Mouse (Mus musculus) neural tube, embryonic 15.5 days (tissue): ENCODE results near the gene Hba-x. TPM values are rescaled to one million over a fixed set of nuclear protein-coding genes. Genes with fewer than 3 reads are reported as not detected.

ENCODE experiments used
- ATAC-seq: fragments of 200-750 bp; cut with Nextera tagmentation; 2 replicates; pipeline ENCODE4 v1.8.0; 2017; ENCODE audit warnings: mild to moderate bottlenecking, moderate TSS enrichment, moderate library complexity; ENCODE audit not compliant: low FRiP score
- H3K27ac ChIP-seq: fragments of 300-500 bp; sonication (generic); replicated peaks from 2 replicates; pipeline ENCODE4 v1.5.1; 2015; ENCODE audit warnings: mild to moderate bottlenecking, inconsistent platforms
- H3K27me3 ChIP-seq: fragments of 300-500 bp; sonication (generic); replicated peaks from 2 replicates; pipeline ENCODE4 v1.6.1; 2015; ENCODE audit warnings: inconsistent platforms
- H3K36me3 ChIP-seq: fragments of 300-500 bp; sonication (generic); 2 replicates; pipeline ENCODE4 v1.6.1; 2015; ENCODE audit warnings: inconsistent platforms
- H3K4me1 ChIP-seq: fragments of 300-500 bp; sonication (generic); 2 replicates; pipeline ENCODE4 v1.6.1; 2015; ENCODE audit warnings: inconsistent platforms
- H3K4me2 ChIP-seq: fragments of 300-500 bp; sonication (generic); 2 replicates; pipeline ENCODE4 v1.6.1; 2015; ENCODE audit warnings: inconsistent platforms, mild to moderate bottlenecking, moderate library complexity
- H3K4me3 ChIP-seq: fragments of 300-500 bp; sonication (generic); replicated peaks from 2 replicates; pipeline ENCODE4 v1.5.1; 2015; ENCODE audit warnings: mild to moderate bottlenecking, inconsistent platforms
- H3K9ac ChIP-seq: fragments of 300-500 bp; sonication (generic); replicated peaks from 2 replicates; pipeline ENCODE4 v1.6.1; 2015; ENCODE audit warnings: mild to moderate bottlenecking, inconsistent platforms
- H3K9me3 ChIP-seq: fragments of 300-500 bp; sonication (generic); replicated peaks from 2 replicates; pipeline ENCODE4 v1.6.1; 2016; ENCODE audit warnings: inconsistent platforms
- WGBS: fragments of 180-500 bp; shearing (Covaris S2); methylation state at CpG from one replicate; pipeline ENCODE4 v1.1.7; 2015; ENCODE audit warnings: mixed read lengths; 5-methylcytosine and 5-hydroxymethylcytosine counted together
- polyA plus RNA-seq: library from polyadenylated mRNA; unstranded; fragments of >200 nt; fragmentation: Nextera tagmentation; extraction: Ambion mirVana; gene quantifications from 2 replicates; pipeline ENCODE4 v1.2.1, GENCODE M21; 2015

The Hba-x gene
- polyA plus RNA-seq, 1 experiment from 2014 or later: 50.2 TPM

- no peak overlapping the region for H3K4me2 ChIP-seq
- 89% methylated on average over 1 of the region's 1 CpGs for WGBS
- no peaks in the 10 kb centered on the region for H3K36me3 ChIP-seq
- H3K9me3 ChIP-seq: no peaks in the 10 kb centered on the region
- no peak overlapping the region for H3K9ac ChIP-seq
- peaks cover 9% of the 10 kb centered on the region; the same call in 1 of the 2 replicates for H3K27me3 ChIP-seq
- no peak overlapping the region for H3K27ac ChIP-seq
- no peak overlapping the region for H3K4me3 ChIP-seq
- H3K4me1 ChIP-seq: peaks cover 8% of the 10 kb centered on the region; the same call in 1 of the 2 replicates
- ATAC-seq: no peak
Observed at GRCm38 (mm10) chr11:32303455-32303854, 27.3 kb downstream of the Hba-x start.

DNA sequence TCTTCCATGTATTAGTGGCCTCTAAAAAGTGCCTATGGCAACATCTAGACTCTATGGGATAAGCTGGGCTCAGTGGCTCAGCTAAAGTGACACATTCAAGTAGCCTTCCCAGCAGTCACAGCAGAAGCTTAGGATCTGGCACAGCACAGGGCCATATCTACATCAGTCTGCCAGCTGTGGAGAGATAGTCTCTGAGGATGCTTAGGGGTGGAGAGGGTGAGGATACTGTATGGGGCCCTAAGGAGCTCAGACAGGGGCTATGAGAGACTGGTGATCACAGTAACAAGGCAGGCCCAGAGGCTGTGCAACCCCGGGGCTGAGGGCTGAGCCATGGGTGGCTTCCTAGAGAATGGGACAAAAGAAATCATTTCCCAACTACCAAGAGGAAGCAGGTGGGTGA, 30.8 kb downstream of the Hba-x start:
- no peaks in the 10 kb centered on the region for H3K36me3 ChIP-seq
- WGBS: 65% methylated on average over 1 of the region's 1 CpGs
- H3K9ac ChIP-seq: no peak overlapping the region
- no peaks in the 10 kb centered on the region for H3K9me3 ChIP-seq
- H3K4me1 ChIP-seq: peaks cover 8% of the 10 kb centered on the region; the same call in 1 of the 2 replicates
- H3K27ac ChIP-seq: no peak overlapping the region
- no peaks in the 10 kb centered on the region for H3K27me3 ChIP-seq
- H3K4me3 ChIP-seq: no peak overlapping the region
- no peak overlapping the region for H3K4me2 ChIP-seq
- ATAC-seq: no peak

- no peak overlapping the region for H3K4me2 ChIP-seq
- no peak overlapping the region for H3K27ac ChIP-seq
- H3K9ac ChIP-seq: no peak overlapping the region
- H3K9me3 ChIP-seq: no peaks in the 10 kb centered on the region
- H3K4me3 ChIP-seq: no peak overlapping the region
- H3K36me3 ChIP-seq: no peaks in the 10 kb centered on the region
- no peaks in the 10 kb centered on the region for H3K4me1 ChIP-seq
- WGBS: 41% methylated on average over 4 of the region's 4 CpGs
- H3K27me3 ChIP-seq: no peaks in the 10 kb centered on the region
- ATAC-seq: no peak
Observed at GRCm38 (mm10) chr11:32309446-32309845, 33.2 kb downstream of the Hba-x start.

- WGBS: 86% methylated on average over 3 of the region's 3 CpGs
- no peak overlapping the region for H3K4me3 ChIP-seq
- no peaks in the 10 kb centered on the region for H3K4me1 ChIP-seq
- H3K36me3 ChIP-seq: no peaks in the 10 kb centered on the region
- H3K4me2 ChIP-seq: no peak overlapping the region
- no peaks in the 10 kb centered on the region for H3K27me3 ChIP-seq
- H3K27ac ChIP-seq: no peak overlapping the region
- H3K9ac ChIP-seq: no peak overlapping the region
- ATAC-seq: no peak
- H3K9me3 ChIP-seq: no peaks in the 10 kb centered on the region
Observed at GRCm38 (mm10) chr11:32309928-32310327, 33.7 kb downstream of the Hba-x start.

DNA sequence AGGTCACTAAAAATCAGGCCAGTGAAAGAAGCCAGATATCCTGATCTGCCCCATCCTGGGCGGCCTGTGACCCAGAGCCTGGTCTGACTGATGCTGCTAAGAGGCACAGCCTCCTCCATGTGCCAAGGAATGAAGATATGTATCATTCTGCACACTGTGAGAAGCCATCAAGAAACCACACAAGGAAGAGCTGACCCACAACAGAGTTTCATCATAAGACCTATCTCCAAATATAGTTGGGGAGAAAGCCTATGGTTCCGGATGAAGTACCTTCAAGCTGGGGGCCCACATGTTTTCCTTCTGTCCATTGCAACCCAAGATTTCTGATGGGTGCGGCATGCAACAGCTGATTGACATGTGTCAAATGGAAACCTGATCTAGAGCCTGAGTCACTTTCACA, 39.8 kb downstream of the Hba-x start:
- H3K27ac ChIP-seq: no peak overlapping the region

GRCm38 (mm10) chr11:32320507-32321195, 44.5 kb downstream of the Hba-x start:
- 0 out of 2 replicates have a peak, but pooled peaks cover 3% of the 10 kb centered on the region for H3K4me1 ChIP-seq
- ATAC-seq: no peak
- H3K27ac ChIP-seq: no peak overlapping the region
- no peaks in the 10 kb centered on the region for H3K36me3 ChIP-seq
- no peak overlapping the region for H3K9ac ChIP-seq
- H3K27me3 ChIP-seq: no peaks in the 10 kb centered on the region
- no peak overlapping the region for H3K4me3 ChIP-seq
- WGBS: 70% methylated on average over 11 of the region's 11 CpGs
- no peaks in the 10 kb centered on the region for H3K9me3 ChIP-seq
- no peak overlapping the region for H3K4me2 ChIP-seq

More for the DNA sequence above, 39.8 kb downstream of the Hba-x start:
- no peak overlapping the region for H3K4me3 ChIP-seq
- ATAC-seq: no peak
- H3K9ac ChIP-seq: no peak overlapping the region
- 93% methylated on average over 3 of the region's 3 CpGs for WGBS
- H3K27me3 ChIP-seq: no peaks in the 10 kb centered on the region
- H3K36me3 ChIP-seq: no peaks in the 10 kb centered on the region
- no peak overlapping the region for H3K4me2 ChIP-seq
- H3K9me3 ChIP-seq: no peaks in the 10 kb centered on the region
- no peaks in the 10 kb centered on the region for H3K4me1 ChIP-seq

- 0 out of 2 replicates have a peak, but pooled peaks cover 3% of the 10 kb centered on the region for H3K4me1 ChIP-seq
- H3K4me3 ChIP-seq: no peak overlapping the region
- no peaks in the 10 kb centered on the region for H3K9me3 ChIP-seq
- no peaks in the 10 kb centered on the region for H3K36me3 ChIP-seq
- no peak for ATAC-seq
- no peak overlapping the region for H3K9ac ChIP-seq
- H3K27ac ChIP-seq: no peak overlapping the region
- WGBS: 45% methylated on average over 8 of the region's 8 CpGs
- no peaks in the 10 kb centered on the region for H3K27me3 ChIP-seq
- H3K4me2 ChIP-seq: no peak overlapping the region
Observed at GRCm38 (mm10) chr11:32321196-32321565, 45.0 kb downstream of the Hba-x start.

DNA sequence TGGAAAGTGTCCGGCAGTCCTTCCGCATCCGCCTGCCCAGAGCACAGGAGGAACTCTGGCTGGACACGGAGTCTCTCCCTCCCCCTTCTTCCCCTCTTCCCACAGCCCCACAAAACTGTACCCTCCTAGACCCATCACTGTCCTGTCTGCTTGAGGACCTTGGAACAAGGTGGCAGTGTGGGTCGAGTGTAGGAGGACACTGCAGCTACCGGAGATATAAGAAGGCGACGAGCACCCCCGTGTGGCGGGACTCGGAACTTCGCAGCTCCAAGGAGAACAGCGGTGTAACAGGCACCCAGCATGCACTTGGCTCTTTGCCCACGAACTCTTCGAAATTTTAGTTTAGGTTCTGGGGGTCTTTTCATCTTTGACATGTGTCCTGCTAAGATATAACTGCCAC, 48.4 kb downstream of the Hba-x start:
- ATAC-seq: peak; percentile 83
- H3K27me3 ChIP-seq: no peaks in the 10 kb centered on the region
- no peak overlapping the region for H3K27ac ChIP-seq
- H3K36me3 ChIP-seq: no peaks in the 10 kb centered on the region
- H3K4me2 ChIP-seq: peak overlapping the region; percentile 45
- WGBS: 13% methylated on average over 15 of the region's 15 CpGs
- H3K9me3 ChIP-seq: no peaks in the 10 kb centered on the region
- 0 out of 2 replicates have a peak, but pooled peaks cover 3% of the 10 kb centered on the region for H3K4me1 ChIP-seq
- H3K9ac ChIP-seq: no peak overlapping the region
- H3K4me3 ChIP-seq: no peak overlapping the region

Other genes with a start within 250 kb of the Hba-x start
- gene Il9r, start 76.1 kb upstream of the Hba-x start, polyA plus RNA-seq: 1.5 TPM in 1 of 2 replicates, not detected in the other
- 45.6 and 54.3 TPM in 2 replicates for gene Snrnp25, start 71.0 kb upstream of the Hba-x start, polyA plus RNA-seq
- gene Rhbdf1, start 54.1 kb upstream of the Hba-x start, polyA plus RNA-seq: 23.8 and 28.4 TPM in 2 replicates
- 33.9 and 37.8 TPM in 2 replicates for gene Mpg, start 49.9 kb upstream of the Hba-x start, polyA plus RNA-seq
- gene Nprl3, start 8.7 kb upstream of the Hba-x start, polyA plus RNA-seq: 38.8 and 42.5 TPM in 2 replicates
- 2,622 and 3,044 TPM in 2 replicates for gene Hba-a1, start 7.1 kb downstream of the Hba-x start, polyA plus RNA-seq
- 0.93 and 1.1 TPM in 2 replicates for gene Hbq1b, start 10.6 kb downstream of the Hba-x start, polyA plus RNA-seq
- 6,998 and 8,084 TPM in 2 replicates for gene Hba-a2, start 20.1 kb downstream of the Hba-x start, polyA plus RNA-seq
- 0.79 and 1.5 TPM in 2 replicates for gene Hbq1a, start 23.7 kb downstream of the Hba-x start, polyA plus RNA-seq
- gene Sh3pxd2b, start 71.4 kb downstream of the Hba-x start, polyA plus RNA-seq: 17.2 and 17.8 TPM in 2 replicates
- 34.9 and 38.5 TPM in 2 replicates for gene Ubtd2, start 179.0 kb downstream of the Hba-x start, polyA plus RNA-seq